Mouse (Mus musculus): ENCODE measurements around the gene Sgpp2.
A peak's percentile ranks its signal among the peaks of the same experiment; 100 is the strongest.

DNA sequence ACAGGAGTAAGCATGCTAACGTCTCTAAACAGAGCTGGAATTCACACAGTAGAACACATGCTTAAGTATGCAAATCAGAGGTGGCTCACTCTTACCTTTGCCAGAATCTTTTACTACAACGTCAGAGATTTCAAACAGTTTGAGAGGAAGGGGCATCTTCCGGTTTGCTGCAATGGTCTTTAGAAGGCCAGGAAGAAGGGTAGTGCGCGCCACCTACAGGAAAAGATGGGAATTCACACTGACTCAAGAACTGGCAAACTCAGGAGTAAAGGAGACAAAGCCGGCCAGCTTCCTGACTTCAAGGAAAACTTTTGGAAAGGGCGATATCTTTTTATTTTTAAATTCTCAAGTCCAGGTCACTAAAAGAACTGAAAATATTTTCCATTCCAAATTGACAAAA is 144.5 kb downstream of the Sgpp2 start:
- peak; percentile 47; the same call in 1 of the 2 replicates for TF ChIP-seq CTCF (IDR thresholded peaks at IDR 0.05; ENCODE audit: extremely low read depth, insufficient read depth, insufficient read length, insufficient replicate concordance)
- TF ChIP-seq POLR2A (IDR thresholded peaks at IDR 0.05; ENCODE audit: low read depth, low read length) = no peak
